Mouse (Mus musculus): ENCODE results near the gene Mfsd13b.

GRCm38 (mm10) chr7:120961893-120962292 lies 20.4 kb upstream of the Mfsd13b start:
- TF ChIP-seq POLR2A (IDR thresholded peaks at IDR 0.05; ENCODE audit: insufficient read depth, low read length) (no peak), CTCF (IDR thresholded peaks at IDR 0.05; ENCODE audit: low read depth, low read length) (no peak)
